Mouse (Mus musculus) T-helper 1 cell (primary cell): Measurements from ENCODE around the gene Gm20532.

Source experiments
- in situ Hi-C: fragments of 300-600 bp; cut with MboI, MseI; formaldehyde crosslinking; loops from one replicate; pipeline ENCODE4 v1.15.1; 2025; ENCODE audit warnings: high pct_unique_total_duplicates

Gene Gm20532

GRCm38 (mm10) chr2:26621246-26621645 lies 34.8 kb downstream of the Gm20532 start:
- in situ Hi-C loops, result no loop called here

DNA sequence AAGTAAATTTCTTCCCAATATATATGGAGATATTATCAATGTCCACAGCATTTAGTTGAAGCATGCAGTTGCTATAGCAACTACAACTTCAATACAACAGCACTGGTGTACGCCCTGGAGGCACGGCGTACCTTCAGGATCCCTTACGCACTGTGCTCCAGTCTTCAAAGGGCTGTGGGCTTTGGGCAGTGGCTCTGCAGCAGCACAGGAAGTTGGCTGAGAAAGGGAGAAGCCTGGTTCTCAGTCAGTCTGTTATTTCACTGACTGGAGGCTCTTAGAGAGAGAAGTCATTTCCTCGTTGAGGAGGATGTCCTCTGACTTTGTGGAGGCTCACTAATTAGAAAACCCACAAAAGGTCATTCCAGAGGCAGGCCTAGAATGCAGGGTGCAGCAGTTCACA lies 36.5 kb downstream of the Gm20532 start:
- in situ Hi-C loops, result no loop called here

DNA sequence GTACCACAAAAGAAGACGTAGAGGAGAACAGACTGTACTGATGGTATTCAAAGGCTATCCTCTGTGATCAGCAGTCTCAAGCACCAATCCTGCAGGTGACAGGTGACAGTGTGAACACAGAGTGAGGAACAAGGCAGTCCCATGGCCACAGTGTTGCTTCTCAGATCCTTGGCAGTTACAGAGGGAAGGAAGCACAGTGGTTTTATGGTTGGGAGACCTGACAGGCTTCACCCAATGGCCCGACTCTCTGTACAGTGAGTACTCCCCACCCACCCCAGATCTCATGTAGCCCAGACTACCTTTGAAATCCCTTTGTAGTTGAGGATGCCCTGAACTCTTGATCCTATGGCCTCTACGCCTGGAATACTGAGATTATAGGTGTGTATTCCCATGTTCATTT lies 39.0 kb downstream of the Gm20532 start:
- in situ Hi-C loops, result no loop called here

DNA sequence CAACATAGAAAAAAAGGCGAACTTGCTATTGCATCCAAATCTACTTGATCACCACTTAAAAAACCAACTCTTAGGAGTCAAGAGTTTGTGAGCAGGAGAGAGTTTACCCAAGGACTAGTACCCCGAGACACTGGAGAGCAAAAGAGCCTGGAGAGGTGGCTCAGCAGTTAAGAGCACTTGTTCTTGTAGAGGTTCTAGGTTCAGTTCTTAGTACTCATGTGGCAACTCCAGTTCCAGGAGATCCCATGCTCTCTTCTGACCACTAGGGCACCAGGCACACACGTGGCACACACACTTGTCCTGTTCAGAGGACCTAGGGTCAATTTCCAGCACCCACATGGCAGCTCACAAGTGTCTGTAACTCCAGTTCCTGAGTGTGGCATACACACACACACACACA lies 39.6 kb downstream of the Gm20532 start:
- in situ Hi-C loops, result no loop called here

- in situ Hi-C loops, result no loop called here
Measured at GRCm38 (mm10) chr2:26627921-26628739, 41.7 kb downstream of the Gm20532 start, which contains the start of gene Fam69b. Gene Fam69b, plus strand, starts transcription at chr2:26628457.

DNA sequence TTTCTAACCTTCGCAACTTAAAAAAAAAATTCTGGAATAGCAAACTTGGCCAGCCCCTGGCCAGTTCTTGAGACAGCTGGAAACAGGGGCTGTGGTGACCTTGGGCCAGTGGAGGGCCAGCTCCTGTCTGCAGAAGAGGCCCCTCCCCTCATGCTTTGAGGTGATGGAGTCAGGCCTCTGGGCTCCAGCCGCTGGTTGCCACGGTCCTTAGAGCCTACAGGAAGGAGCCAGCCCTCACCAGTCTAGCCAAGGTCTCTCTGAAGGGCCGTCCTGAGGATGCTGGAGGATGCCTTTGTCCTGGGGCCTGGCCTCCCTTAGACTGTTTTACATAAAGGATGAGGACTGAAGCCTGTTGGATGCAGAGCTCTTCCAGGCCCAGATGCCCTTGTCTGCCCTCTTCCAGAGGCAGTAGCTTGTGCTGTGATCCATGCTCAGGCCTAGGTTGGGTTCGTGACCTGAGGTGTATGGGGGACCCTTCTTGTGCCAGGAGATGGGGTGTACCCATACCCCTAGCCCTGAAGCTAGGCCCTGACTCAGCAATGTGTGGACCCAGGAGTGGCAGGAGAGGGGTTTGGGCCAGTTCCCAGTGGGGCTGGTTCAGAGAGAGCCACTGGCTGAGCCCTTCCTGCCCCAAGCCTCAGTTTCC lies 42.5 kb downstream of the Gm20532 start:
- in situ Hi-C loops, result no loop called here

GRCm38 (mm10) chr2:26632541-26633395 lies 46.3 kb downstream of the Gm20532 start:
- in situ Hi-C loops, result no loop called here

- in situ Hi-C loops, result no loop called here
Measured at GRCm38 (mm10) chr2:26633953-26634530, 47.6 kb downstream of the Gm20532 start.

DNA sequence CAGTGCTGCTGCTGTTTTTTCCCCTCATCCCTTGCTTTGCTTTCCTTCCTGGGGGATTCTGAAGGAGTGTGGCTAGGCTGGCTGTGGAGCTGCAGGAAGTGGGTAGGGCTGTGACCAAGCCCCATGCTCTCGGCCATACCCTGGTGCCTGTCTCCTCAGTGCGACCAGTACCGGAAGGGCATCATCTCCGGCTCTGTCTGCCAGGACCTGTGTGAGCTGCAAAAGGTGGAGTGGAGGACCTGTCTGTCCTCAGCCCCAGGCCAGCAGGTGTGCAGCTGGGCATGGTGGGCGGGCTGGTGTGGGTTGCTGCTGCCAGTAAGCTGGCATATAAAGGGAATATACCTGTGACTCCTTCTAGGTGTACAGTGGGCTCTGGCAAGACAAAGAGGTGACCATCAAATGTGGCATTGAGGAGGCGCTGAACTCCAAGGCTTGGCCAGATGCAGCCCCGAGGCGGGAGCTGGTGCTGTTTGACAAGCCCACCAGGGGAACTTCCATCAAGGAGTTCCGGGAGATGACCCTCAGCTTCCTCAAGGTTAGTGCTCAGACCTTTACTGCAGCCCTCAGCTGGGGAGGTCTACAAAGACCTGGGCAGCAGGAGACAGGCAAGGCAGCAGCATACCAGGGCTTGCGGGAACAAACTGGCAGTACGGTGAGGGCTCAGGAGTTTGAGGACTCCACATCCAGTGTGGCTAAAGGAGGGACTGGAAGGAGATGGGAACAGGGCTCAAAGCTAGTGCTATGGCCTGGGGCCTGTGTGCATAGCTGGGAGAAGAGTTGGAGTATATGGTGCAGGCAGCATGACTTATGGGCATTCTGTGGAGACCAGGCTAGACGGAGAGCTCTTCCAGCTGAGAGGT lies 48.4 kb downstream of the Gm20532 start:
- in situ Hi-C loops, result no loop called here

DNA sequence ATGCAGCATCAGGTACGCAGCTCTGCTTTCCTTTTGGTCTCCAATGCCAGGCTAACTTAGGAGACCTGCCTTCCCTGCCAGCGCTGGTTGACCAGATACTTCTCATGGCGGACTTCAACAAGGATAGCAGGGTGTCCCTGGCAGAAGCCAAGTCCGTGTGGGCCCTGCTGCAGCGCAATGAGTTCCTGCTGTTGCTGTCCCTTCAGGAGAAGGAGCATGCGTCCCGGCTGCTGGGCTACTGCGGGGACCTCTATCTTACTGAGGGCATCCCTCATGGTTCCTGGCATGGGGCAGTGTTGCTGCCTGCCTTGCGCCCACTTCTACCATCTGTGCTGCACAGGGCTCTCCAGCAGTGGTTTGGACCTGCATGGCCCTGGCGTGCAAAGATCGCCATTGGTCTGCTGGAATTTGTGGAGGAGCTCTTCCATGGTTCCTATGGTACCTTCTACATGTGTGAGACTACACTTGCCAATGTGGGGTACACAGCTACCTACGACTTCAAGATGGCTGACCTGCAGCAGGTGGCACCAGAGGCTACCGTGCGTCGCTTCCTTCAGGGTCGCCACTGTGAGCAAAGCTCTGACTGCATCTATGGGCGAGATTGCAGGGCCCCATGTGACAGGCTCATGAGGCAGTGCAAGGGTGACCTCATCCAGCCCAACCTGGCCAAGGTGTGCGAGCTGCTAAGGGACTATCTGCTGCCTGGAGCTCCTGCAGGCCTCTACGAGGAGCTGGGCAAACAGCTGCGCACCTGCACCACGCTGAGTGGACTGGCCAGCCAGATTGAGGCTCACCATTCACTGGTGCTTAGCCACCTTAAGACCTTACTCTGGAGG lies 49.3 kb downstream of the Gm20532 start:
- in situ Hi-C loops, result no loop called here

- in situ Hi-C loops, result no loop called here
Measured at GRCm38 (mm10) chr2:26636325-26636635, 49.8 kb downstream of the Gm20532 start.

DNA sequence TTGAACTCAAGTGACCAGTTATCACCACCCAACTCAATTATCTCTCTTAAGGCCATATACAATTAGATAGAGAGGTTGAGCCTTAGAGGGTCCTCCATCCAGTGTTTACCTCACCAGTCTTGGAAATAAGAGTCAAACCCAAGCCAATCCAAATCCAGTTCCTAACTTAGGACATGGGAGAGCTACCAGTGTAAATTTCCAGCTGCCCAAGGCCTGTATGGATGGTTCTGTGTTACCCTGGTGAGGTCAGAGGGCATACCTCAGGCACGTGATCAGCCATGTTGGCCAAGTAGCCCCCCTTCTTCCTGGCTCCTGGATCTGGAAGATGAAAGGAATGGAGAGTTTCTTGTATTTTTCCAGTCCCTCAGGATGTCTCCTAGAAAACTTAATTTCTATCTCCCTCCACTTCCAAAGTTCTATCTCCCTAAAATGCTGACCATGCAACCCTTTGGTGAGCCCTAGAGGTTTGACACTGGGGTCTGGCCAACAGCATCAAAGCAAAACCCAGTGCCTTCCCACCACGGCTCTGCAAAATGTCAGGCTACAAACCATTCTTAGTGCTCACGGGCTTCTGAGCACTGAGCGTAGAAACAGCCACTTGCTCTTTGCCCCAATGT lies 51.0 kb downstream of the Gm20532 start:
- in situ Hi-C loops, result no loop called here

DNA sequence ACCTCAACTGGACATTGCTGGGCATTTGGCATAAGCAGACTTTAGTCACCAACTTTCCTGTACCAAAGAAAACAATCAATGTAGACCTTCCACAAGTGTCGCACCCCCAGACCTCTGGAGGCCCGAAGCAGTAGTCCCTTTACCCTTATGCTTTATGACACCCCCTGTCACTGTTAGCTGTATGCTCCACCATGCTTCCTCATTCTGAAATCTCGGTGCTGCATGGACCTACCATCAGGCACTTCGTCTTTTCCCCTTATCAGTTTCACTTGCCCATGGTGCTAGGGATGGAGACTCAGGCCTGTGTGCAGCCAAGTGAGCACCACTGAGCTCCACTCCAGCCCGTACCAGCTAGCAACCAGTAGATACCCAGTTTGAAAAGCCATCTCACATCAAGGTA lies 51.6 kb downstream of the Gm20532 start:
- in situ Hi-C loops, result no loop called here

DNA sequence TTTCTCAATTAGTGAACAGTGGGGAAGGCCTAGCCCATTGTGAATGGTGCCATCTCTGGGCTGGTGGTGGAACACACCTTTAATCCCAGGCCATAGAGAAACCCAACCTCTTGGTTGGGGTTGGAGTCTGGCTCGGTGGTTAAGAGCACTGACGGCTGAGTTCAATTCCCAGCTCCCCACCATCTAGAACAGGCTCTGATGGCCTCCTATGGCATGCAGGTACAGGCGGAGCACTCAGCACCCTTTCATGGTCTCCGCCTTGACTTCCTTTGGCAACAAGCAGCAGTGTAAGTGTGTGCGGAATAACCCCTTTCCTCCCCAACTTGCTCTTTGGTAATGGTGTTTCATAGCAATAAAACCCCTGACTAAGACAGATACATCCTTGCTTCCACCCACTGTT lies 52.1 kb downstream of the Gm20532 start:
- in situ Hi-C loops, result no loop called here

GRCm38 (mm10) chr2:26639083-26639482 lies 52.6 kb downstream of the Gm20532 start:
- in situ Hi-C loops, result no loop called here

- in situ Hi-C loops, result loop anchor here (5.0 kb wide), 1 partner anchor 392 kb away; no protein-coding TSS in a partner anchor
Measured at GRCm38 (mm10) chr2:26639838-26640830, 53.7 kb downstream of the Gm20532 start.

- in situ Hi-C loops, result loop anchor here (5.0 kb wide), 1 partner anchor 391 kb away; no protein-coding TSS in a partner anchor
Measured at GRCm38 (mm10) chr2:26641006-26641647, 54.7 kb downstream of the Gm20532 start.

DNA sequence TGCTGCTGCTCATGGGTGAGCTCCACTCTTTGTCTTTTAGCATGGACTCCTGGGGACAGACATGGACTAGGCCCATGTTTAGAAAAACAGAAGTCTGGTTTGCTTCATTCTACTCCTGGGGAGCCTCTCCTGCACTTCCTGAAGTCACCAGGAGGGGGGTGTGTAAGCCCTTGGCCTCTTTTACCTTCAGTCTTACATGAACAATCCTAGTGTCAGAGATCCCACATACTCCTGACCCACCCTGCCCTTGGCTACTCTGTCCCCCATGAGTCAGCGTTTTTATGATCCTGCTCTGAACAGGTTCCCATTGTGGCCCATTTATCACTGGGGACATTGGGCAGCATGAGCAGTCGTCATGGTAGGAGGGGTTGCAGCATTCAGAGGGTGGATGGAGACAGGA lies 57.5 kb downstream of the Gm20532 start:
- in situ Hi-C loops, result loop anchor here (5.0 kb wide), 1 partner anchor 388 kb away; no protein-coding TSS in a partner anchor
